Mouse (Mus musculus) adrenal gland, postnatal 36 days (tissue): ENCODE measurements at regions not wholly inside any gene's neighbourhood (a gene's known extent, or its start where the extent isn't known, plus 50 kb on each side); places are given as distances from the start of the nearest gene placed in this dataset.
A peak's percentile ranks its signal among the peaks of the same experiment; 100 is the strongest.
"Not testable (repeated sequence)": the region's sequence is repeated elsewhere in the genome, so short reads cannot be mapped to it uniquely, and the experiment has no call there.

Source experiments
- DNase-seq, 2 experiments: peaks; one replicate each; pipeline ENCODE4 v3.0.0; 2021; ENCODE audit warnings: mixed read lengths in 1 of 2

- DNase-seq, result no peak
Observed at GRCm38 (mm10) chr6:79619991-79620390, 197.7 kb upstream of the Gm20594 start.

DNA sequence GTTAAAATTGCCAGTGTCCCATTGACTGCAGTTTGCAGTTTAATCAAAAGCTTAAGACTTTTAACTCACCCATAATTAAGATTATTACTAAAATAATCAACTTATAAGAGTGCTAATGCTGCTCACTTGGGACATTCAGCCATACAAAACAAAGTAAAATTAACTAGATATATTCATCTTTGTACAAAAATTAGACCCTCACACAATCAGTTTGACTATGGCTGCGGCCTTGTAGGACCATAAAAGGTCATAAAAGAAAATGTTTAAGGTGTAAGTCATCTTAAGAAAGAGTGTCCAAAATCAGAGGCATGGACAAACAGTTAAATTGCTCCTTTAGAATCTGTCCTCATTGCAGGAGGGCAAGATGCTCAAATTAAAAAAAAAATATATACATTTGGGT is 186.0 kb upstream of the Gm20594 start:
- DNase-seq, result not testable (repeated sequence)

DNA sequence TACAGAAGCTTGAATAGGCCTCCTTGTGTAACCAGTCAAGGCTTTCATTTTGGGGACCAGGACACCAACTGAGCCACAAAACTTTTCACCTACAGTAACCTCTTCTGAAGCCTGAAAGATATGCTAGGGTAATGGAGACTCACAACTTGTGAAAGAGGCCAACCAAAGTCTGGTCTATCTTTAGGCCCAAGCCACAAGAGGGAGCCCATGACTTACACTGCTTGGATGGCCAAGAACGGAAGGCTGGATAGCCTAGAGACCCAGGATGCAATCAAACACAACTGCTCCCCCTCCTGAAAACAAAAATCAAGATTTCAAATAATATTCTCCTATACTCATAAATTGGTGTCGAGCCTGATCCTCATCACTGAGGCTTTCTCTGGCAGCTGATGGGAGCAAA is 166.4 kb upstream of the Gm20594 start:
- peak in 1 of 2 experiments; percentile 2 for DNase-seq
